Mouse (Mus musculus) layer of hippocampus, postnatal 10 days (tissue): ENCODE data around the gene D8Ertd738e. TPM values are rescaled to one million over a fixed set of nuclear protein-coding genes. Genes with fewer than 3 reads are reported as not detected.

Experiments
- DNase-seq, 2 experiments: peaks; one replicate each; pipeline ENCODE4 v3.0.0; 2021; ENCODE audit warnings: low spot score in 2 of 2
- long read RNA-seq: library from polyadenylated mRNA; stranded (forward); transcript quantifications from one replicate; pipeline ENCODE4 v2.0.0, GENCODE M21; 2023
- total RNA-seq, 2 experiments: library from RNA; stranded (reverse); gene quantifications; 2 replicates each; pipeline ENCODE4 v1.2.3; 2021

Gene D8Ertd738e
- 100 to 1,000 TPM; 138 to 140 TPM for total RNA-seq
- long read RNA-seq, transcript D8Ertd738e-201 (3 exons, 616 nt) = major isoform, 188 of 199 reads
- long read RNA-seq, partial matches to known transcripts = 10 of 199 reads
- long read RNA-seq, other reads (novel, unspliced or antisense) = 1 of 199 reads

DNA sequence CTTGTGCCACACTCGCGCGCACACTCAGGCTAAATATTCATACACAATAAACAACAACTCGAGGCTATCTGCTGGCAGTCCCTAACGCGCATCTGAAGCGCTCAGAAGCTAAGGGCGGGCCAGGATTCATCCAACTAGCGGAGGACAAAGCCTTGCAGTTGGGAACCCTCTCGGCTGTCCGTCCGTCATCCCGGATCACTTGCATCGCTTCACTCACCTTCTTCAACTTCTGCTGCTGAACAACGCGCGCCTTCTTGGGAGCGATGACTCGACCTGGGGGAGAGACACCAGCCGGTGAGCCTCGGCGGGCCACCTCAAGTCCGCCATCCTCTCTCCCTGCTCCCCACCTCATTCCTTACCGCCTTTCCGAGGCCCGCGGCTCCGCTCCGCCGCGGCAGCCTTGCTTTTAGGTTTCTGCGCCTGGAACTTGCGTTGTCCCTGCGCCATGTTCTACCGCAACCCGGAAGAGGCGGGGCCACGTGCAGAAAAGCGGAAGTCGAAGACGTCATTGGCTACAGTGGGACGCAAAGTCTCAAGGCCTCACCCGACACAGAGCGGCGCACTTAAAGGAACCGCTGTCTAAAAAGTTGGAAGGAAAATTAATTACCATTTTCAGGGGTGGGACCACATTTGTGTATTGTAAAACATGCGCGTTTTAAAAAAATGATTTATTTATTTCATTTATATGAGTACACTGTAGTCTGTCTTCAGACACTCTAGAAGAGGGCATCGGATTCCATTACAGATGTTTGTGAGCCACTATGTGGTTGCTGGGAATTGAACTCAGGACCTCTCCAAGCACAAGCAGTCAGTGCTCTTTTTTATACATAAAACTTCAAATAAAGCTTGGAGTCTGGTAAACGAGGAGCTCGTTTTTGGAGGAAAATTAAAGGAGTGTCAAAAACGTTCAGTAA is at the start of gene D8Ertd738e:
Gene D8Ertd738e, minus strand, starts transcription at position 463 of the 914 bp plus-strand sequence.
- DNase-seq = peak; percentile 80 to 85

DNA sequence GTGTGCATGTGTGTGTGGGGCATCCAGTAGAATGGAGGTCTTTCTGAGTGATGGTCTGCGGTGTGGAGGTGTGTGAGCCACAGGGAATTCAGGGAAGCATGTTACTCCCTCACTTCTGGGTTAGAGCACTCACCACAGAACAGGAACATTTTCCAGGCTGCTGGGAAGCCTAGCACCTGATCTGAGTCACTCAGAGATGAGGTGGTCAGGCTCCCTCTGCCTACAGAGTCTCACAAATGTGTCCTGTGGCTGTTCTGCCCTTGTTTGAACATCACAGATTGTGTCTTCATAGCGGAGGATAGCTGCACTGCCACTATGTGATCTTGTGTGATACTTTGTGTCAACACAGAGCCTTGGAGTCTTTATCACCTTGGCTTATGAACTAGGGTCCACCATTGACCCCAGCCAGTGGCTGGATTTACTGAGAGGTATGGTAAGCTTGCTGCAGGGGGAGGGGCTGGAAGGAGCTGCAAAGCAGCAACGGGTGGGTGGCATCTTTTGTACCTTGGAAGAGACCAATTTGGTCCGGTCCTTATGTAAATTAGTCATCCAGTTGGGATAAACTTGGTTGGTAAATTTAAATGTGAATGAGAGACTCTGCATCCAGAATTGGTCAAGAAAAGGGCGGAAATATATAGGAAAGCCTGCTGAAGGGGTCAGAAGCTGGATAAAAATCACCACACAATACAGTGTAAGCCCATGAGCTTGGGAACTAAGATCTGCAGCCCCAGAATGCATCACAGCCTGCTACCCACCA is 47.7 kb upstream of the D8Ertd738e start:
- no peak for DNase-seq

DNA sequence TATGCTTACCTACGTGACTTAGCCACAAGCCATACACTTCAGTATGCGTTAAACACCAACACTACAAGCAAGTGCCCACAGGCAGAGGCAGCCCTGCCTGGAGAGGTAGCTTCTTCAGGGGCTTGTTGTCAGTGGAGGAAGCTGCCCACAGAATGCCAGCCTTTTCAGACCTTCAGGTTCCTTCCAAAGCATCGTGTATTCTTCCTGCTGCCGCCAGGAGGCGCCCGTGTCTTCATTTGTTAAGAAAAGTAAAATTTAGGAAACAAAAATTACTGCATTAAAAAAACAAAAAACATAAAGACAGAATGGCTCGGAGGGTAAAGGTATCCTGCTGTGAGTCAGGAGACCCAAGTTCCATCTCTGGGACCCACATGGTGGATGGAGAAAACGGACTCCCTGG is 42.2 kb upstream of the D8Ertd738e start:
- peak; percentile 62 to 73 for DNase-seq

DNA sequence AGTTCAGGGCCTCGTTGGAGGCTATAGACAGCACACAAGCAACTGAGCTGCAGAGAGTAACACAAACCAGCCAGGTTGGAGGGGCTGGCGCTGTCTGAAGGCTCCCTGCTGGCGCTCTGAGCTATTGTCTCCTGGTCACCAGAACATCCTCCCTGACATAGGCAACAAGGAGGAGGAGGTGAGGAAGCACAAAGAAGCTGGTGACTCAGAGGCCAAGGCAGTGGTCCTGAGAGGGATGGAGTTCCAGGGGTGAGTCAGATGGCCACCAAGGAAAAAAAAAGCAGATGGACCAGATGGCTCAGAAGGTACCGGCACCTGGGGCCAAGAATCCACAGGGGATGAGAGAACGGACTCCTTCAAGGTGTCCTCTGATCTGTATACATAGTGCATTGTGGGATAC is 41.6 kb upstream of the D8Ertd738e start:
- DNase-seq = no peak

DNA sequence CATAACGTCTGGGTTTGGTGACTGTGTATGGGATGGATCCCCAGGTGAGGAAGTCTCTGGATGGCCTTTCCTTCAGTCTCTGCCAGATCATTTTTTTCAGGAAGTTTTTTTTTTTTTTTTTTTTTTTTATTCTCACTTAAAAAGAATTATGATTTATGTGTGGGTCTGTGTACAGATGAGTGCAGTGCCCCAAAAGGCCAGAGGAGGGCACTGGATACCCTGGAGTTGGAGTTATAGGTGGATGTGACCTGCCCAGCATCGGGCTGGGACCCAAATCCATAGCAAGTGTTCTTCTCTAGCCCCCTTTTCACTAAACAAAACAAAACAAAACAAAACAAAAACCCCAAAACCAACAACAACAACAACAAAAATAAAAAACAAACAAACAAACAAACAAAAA is 39.4 kb upstream of the D8Ertd738e start:
- DNase-seq = no peak

DNA sequence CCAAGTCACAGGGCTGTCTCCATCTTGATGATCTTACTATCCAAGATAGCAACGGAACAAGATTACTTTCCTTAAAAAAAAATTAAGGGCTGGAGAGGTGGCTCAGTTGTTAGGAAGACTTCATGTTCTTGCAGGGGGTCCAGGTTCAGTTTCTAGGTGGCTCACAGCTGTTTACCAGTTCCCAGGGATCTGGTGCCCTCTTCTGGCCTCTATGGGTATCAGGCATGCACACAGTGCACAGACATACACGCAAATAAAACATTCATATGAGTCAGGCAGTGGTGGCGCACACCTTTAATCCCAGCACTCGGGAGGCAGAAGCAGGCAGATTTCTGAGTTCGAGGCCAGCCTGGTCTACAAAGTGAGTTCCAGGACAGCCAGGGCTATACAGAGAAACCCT is 36.1 kb upstream of the D8Ertd738e start:
- peak; percentile 45 to 57 for DNase-seq

DNA sequence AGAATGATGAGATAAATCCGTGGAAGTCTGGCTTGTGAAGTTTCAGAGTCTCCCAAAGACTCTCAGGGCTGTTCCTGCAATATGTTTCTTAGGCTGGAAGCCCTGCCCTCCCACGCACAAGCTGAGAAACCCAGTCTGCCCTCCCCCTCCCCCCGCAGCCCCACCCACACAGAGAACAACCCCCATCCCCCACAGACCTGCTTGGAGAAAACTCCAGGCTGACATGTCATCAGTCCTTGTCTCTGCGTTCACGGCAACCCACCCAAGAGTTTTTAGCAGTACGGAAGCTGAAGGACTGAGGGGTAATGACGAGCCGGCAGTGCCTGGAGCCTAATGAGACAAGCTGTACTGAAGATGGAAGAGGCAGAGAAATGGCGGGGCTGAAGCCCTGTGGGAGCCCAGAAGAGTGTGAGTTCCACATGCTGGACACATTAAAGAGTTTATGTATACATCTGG is 35.1 kb upstream of the D8Ertd738e start:
- DNase-seq = peak in 1 of 2 experiments; percentile 34

DNA sequence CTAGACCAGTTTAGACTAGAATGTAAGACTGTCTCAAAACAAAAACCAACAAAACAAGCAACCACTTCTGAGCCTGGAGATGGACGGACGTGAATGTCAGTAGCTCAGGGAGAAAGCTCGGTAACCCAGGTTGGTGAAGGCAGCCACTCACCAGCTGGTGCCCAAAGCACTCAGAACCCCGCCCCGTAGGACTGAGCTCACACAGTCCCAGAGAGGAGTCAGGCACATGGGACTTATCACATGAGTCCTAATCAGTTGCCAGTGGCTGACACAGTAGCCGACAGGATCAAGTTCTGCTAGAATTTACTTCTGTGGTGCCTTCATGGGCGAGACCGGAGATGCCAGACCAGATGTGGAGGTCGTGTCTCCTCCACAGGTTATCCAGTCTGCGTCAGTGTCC is 31.3 kb upstream of the D8Ertd738e start:
- no peak for DNase-seq

DNA sequence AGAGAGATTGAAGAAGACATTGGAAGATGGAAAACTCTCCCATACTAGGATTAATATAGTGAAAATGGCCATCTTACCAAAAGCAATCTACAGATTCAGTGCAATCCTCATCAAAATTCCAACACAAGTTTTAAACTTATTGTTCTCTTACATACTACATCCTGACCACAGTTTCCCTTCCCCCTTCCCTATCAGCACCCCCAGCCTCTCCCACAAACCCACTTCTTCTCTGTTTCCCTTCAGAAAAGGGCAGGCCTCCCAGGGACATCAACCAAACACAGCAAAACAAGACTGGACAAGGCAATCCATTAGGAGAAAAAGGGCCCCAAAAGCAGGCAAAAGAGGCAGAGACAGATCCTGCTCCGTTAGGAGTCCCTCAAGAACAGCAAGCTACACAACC is 26.9 kb upstream of the D8Ertd738e start:
- no peak for DNase-seq

DNA sequence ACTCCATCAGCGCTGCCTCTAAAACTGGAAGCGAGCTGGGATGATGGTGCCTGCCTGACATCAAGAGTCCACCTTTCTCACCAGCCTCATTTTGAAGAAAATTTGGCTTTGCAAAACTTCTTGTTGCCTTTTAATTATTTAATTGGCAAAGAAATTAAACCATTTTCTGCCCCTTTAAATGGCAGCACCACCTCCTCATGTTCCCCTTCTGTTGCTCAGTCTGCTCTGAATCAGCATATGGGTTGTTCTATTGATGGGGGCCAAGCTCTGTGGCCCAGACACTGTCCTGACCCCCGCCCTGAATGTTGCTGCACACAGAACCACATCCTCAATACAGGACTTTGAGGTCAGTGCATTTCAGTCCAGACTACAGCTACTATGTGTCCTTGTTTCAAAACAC is 24.4 kb upstream of the D8Ertd738e start:
- no peak for DNase-seq

DNA sequence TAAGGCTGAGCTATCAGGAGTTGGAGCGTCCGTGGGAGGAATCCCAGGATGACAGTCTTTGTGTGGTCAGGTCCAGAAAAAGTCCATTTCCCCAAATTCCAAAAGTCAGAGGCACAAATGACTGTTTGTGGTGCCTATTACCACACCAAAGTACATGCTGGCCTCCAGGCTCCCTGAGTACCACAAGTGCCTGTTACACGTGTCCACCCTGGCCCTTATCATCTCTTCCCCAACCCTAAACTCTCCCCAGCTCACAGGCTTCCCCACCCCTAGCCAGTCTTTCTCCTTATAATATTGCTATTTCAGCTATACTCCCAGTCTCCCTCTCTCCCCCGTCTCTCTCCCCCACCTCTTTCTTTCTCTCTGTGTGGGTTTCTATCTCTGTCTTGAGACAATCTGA is 22.8 kb upstream of the D8Ertd738e start:
- DNase-seq = no peak

DNA sequence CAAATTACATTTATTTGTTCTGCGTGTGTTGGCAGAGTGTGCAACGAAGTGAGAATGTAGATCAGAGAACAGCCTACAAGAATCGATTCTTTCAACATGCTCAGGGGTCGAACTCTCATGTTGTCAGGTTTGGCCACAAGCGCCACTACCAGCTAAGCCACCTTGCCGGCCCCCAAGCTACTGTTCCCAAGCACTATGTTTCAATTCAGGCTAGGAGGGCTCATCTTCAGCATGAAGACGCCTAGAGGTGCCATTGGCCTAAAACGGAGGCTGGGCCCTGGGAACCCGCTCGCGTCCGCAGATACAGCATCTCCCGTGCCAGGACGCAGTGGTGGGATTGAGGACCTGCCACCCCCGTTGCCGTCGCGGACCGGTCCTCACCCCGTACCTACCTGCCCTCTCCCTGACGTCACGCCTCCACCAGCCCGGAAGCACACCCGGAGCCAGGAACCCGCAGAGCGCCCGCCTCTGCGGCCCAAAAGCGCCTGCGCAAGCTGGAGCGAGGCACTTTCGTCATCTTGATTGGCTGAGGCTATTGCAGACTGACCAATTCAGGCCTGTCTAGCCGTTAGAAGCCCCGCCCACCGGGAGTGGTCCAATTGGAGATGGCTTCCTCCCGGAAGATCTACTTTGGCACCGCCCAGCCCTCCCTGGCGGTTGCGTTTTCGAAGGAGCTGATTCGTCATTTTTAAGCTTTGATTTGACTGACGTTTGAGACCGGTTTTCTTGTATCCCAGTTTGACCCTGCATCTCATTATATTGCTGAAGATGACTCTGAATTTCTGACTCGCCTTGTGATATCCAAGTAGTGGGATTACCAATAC is 20.6 kb upstream of the D8Ertd738e start, which contains the start of gene Ccdc130:
Gene Ccdc130, minus strand, starts transcription at position 431 of the 824 bp plus-strand sequence.
- peak; percentile 99 for DNase-seq

DNA sequence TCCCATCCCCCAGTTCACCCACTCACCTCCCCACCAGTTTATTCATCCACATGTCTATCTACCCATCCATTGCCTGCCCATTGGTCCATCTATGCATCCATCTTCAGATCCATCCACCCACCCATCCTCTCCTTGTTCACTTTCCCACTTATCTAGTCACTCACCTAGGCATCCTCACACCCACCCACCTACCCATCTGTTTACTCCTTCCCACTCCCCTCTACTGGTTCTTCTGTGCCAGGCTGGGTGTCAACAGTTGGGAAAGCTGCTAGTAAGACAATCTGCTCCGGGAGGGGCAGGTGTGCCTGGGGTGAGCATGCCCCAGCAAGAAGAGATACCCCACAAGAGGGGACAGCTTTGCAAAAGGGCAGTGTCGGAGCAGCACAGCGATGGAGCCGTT is 11.6 kb upstream of the D8Ertd738e start:
- DNase-seq = no peak

DNA sequence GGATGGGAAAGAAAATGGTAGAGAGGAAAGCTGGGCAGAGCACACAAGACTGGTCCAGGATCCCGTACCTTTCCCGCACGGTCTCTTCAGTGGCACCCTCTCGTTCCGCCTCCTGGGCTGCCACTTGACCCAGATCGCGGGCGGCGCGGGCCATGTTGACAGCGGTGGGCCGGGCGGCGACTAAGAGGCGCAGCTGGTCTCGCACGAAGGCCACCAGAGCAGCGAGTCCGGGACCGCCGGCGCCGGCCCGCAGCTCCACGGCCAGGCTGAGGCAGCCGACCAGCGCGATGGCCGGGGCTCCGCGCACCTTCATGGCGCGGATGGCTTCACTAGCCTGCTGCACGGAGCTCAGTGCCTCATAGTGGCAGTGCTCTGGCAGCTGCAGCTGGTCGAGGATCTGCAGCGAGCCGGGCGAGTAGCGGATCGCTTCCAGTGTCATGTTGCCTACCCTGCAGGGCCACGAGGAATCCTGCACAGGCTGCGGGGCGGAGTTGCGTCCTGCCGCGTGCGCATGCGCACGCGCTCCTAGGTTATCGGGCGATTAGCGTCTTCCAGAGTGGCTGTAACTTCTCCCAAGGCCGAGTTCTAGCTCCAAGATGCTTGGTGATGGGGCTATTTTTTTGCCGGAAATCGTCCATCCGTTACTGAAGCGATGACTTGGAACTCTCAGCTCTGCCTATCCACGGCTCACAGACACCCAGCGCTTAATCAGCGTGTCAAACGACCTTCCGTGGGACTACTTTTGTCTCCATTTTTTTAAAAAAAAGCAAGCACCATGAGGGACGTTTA is 7.5 kb upstream of the D8Ertd738e start, which contains the start of gene Mri1:
Gene Mri1, minus strand, starts transcription at position 505 of the 789 bp plus-strand sequence.
- DNase-seq = peak; percentile 77 to 81

DNA sequence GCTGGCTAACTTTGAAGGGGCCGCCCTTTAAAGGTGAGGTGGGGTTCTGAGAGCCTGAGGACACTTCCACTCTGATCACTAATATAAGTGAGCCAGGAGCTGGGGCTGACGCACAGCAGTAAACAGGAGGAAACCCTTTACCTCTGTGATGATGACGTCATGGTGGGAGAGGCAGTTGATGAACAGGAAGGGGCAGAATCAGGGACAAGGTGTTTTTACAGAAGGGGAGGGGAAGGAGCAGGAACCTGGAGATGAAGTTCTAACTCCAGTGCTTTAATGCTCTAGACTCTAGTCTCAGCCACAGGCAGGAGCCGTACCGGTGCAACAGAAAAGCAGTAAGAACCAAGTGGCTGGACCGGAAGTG is 6.9 kb upstream of the D8Ertd738e start:
- DNase-seq = peak in 1 of 2 experiments; percentile 25

DNA sequence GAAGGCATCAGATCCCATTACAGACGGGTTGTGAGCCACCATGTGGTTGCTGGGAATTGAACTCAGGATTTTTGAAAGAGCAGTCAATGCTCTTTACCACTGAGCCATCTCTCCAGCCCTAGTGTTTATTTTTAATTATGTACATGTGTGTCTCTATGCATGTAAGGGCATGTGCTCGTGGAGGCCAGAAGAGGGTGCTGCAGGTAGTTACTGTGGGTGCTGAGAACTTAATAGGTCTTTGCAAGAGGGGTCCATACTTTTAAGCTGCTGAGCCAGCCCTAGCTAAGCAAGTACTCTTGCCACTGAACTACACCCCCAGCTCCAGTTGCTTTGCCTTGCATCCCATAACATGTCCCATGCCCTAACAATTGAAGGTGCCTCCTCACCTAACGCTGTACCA is 6.3 kb upstream of the D8Ertd738e start:
- no peak for DNase-seq

DNA sequence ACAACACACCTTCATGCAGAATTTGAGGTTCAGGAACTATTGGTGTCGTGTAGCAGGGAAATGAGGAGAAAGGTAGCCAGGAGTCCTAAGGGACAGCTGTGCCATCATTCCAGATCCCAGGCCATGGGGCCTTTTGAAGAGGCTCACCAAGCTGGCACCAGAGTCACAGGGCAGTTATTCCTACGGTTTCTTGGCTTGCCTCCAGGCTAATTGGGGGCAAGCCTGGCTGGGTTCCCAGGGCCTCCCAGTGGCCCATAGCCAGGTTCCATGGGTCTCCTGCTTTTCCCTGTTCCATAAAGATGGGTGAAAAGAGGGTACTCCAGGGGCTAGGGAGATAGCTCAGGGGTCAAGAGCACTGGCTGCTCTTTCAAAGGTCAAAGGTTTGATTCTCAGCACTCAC is 7.7 kb downstream of the D8Ertd738e start:
- DNase-seq = peak in 1 of 2 experiments; percentile 36

DNA sequence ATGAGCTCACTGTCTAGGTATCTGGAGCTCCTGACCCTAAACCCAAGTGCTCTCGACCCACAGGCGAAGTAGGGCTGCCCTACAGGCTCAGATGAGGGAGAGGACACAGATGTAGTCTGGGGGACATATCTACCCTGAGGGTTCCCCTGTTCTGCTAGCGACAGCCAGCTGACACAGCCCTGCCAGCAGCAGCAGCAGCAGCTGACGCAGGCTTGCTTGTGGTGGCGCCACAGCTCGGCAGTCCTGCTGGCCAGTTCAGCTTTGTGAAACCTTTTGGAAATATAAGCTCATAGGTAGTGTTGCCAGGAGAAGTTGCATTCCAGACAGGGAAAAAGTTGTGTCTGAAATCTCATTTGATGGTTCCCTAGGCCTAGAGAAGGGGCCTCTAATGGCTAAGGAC is 8.4 kb downstream of the D8Ertd738e start:
- no peak for DNase-seq

DNA sequence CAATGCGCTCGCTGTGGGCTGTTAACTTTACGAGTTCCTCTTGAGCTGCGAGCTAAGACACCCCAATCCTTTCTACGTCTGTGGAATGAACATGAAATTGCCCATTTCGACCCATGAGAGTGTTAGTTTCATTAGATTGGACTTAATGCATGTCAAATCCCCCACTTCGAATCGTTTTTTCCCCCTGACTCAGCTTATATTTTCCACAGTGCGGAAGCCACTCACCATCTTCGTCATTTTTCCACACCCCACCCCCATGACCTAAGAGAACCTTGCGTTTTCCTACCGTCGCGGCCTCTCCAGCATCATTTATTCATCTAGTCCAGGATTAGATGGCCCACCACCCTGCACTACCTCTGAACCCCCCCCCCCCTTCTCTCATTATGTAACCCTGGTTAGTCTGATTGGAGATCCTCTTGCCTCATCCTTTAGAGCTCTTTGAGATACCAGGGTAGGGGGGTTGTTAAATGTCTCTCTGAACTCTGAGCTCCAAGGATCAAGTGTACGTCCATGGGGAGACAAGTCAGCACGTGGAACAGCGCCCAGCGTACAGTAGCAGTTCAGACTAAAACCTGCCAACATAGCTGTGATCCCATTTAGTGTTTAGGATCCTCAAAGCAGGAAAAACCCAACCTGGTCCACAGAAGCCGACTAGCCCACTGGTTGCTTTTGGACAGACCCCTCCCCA is 11.8 kb downstream of the D8Ertd738e start:
- DNase-seq = no peak
